Mouse (Mus musculus) intestine, embryonic 14.5 days (tissue): ENCODE results near the gene Inpp5a. TPM values are rescaled to one million over a fixed set of nuclear protein-coding genes. Genes with fewer than 3 reads are reported as not detected.
A peak's percentile ranks its signal among the peaks of the same experiment; 100 is the strongest.

Source experiments
- ATAC-seq: fragments of 200-750 bp; cut with Nextera tagmentation; replicated peaks from 2 replicates; pipeline ENCODE4 v1.8.0; 2017; ENCODE audit warnings: low read depth, moderate number of reproducible peaks, moderate TSS enrichment, moderate library complexity; ENCODE audit not compliant: low FRiP score, low TSS enrichment
- DNase-seq: peaks from one replicate; pipeline ENCODE4 v3.0.0-alpha.2; 2018; ENCODE audit warnings: low spot score
- H3K27ac ChIP-seq: fragments of 300-500 bp; sonication (generic); 2 replicates; pipeline ENCODE4 v1.5.1; 2014; ENCODE audit warnings: low read depth, mild to moderate bottlenecking, control low read depth
- H3K27me3 ChIP-seq: fragments of 300-500 bp; sonication (generic); replicated peaks from 2 replicates; pipeline ENCODE4 v1.6.1; 2014; ENCODE audit warnings: low read length, control low read depth; ENCODE audit not compliant: control insufficient read depth, insufficient read depth
- H3K36me3 ChIP-seq: fragments of 300-500 bp; sonication (generic); 2 replicates; pipeline ENCODE4 v1.6.1; 2014; ENCODE audit warnings: low read length, control low read depth; ENCODE audit not compliant: control insufficient read depth, insufficient read depth
- H3K4me1 ChIP-seq: fragments of 300-500 bp; sonication (generic); replicated peaks from 2 replicates; pipeline ENCODE4 v1.6.1; 2014; ENCODE audit warnings: low read length, control low read depth, mixed read lengths; ENCODE audit not compliant: control insufficient read depth, insufficient read depth
- H3K4me2 ChIP-seq: fragments of 300-500 bp; sonication (generic); 2 replicates; pipeline ENCODE4 v1.6.1; 2014; ENCODE audit warnings: low read length
- H3K4me3 ChIP-seq: fragments of 300-500 bp; sonication (generic); 2 replicates; pipeline ENCODE4 v1.5.1; 2014; ENCODE audit warnings: low read depth, low read length, control low read depth, mixed read lengths
- H3K9ac ChIP-seq: fragments of 300-500 bp; sonication (generic); 2 replicates; pipeline ENCODE4 v1.6.1; 2014; ENCODE audit warnings: mild to moderate bottlenecking, low read length
- H3K9me3 ChIP-seq: fragments of 300-500 bp; sonication (generic); 2 replicates; pipeline ENCODE4 v1.6.1; 2016; ENCODE audit warnings: low read length, control low read depth; ENCODE audit not compliant: control insufficient read depth
- WGBS: fragments of 180-500 bp; shearing (Covaris S2); extraction: QIAGEN DNeasy Blood & Tissue Kit; methylation state at CpG from one replicate; pipeline ENCODE4 v1.1.7; 2014; 5-methylcytosine and 5-hydroxymethylcytosine counted together
- polyA plus RNA-seq: library from polyadenylated mRNA; unstranded; fragments of >200 nt; fragmentation: Nextera tagmentation; extraction: Ambion mirVana; gene quantifications from 2 replicates; pipeline ENCODE4 v1.2.1, GENCODE M21; 2014

Inpp5a gene
- polyA plus RNA-seq, 1 experiment from 2014 or later, result 49.8 TPM

- 0 out of 2 replicates have a peak, but pooled peaks cover 3% of the 10 kb centered on the region for H3K36me3 ChIP-seq
- WGBS, result 82% methylated on average over 11 of the region's 11 CpGs
- H3K9ac ChIP-seq, result no peak overlapping the region
- no peaks in the 10 kb centered on the region for H3K9me3 ChIP-seq
- DNase-seq (no peak), ATAC-seq (no peak)
- peaks cover 19% of the 10 kb centered on the region for H3K4me1 ChIP-seq
- no peak overlapping the region for H3K4me2 ChIP-seq
- H3K27ac ChIP-seq, result no peak overlapping the region
- no peak overlapping the region for H3K4me3 ChIP-seq
- H3K27me3 ChIP-seq, result no peaks in the 10 kb centered on the region
These were observed 11.2 kb downstream of the Inpp5a start for GRCm38 (mm10) chr7:139399977-139400685.

- Histone ChIP-seq H3K36me3 (0 out of 2 replicates have a peak, but pooled peaks cover 6% of the 10 kb centered on the region), H3K9me3 (no peaks in the 10 kb centered on the region), H3K9ac (no peak overlapping the region), H3K4me1 (peaks cover 19% of the 10 kb centered on the region), H3K27me3 (no peaks in the 10 kb centered on the region), H3K4me3 (no peak overlapping the region), H3K4me2 (no peak overlapping the region), H3K27ac (no peak overlapping the region)
- WGBS, result 79% methylated on average over 3 of the region's 3 CpGs
- ATAC-seq, result no peak
- no peak for DNase-seq
These were observed 12.0 kb downstream of the Inpp5a start for GRCm38 (mm10) chr7:139400926-139401325.

GRCm38 (mm10) chr7:139401791-139402190, 12.9 kb downstream of the Inpp5a start:
- no peak overlapping the region for H3K4me3 ChIP-seq
- ATAC-seq (no peak), DNase-seq (no peak)
- no peaks in the 10 kb centered on the region for H3K9me3 ChIP-seq
- H3K4me2 ChIP-seq, result no peak overlapping the region
- peaks cover 19% of the 10 kb centered on the region for H3K4me1 ChIP-seq
- H3K36me3 ChIP-seq, result 0 out of 2 replicates have a peak, but pooled peaks cover 6% of the 10 kb centered on the region
- H3K9ac ChIP-seq, result no peak overlapping the region
- WGBS, result 83% methylated on average over 8 of the region's 8 CpGs
- H3K27ac ChIP-seq, result no peak overlapping the region
- H3K27me3 ChIP-seq, result no peaks in the 10 kb centered on the region

- Histone ChIP-seq H3K4me1 (peaks cover 14% of the 10 kb centered on the region), H3K27me3 (no peaks in the 10 kb centered on the region), H3K36me3 (0 out of 2 replicates have a peak, but pooled peaks cover 6% of the 10 kb centered on the region), H3K4me2 (no peak overlapping the region), H3K4me3 (no peak overlapping the region), H3K27ac (no peak overlapping the region), H3K9me3 (no peaks in the 10 kb centered on the region), H3K9ac (no peak overlapping the region)
- DNase-seq (no peak), ATAC-seq (no peak)
- 71% methylated on average over 4 of the region's 4 CpGs for WGBS
These were observed 13.8 kb downstream of the Inpp5a start for GRCm38 (mm10) chr7:139402721-139403120.

- Histone ChIP-seq H3K36me3 (0 out of 2 replicates have a peak, but pooled peaks cover 6% of the 10 kb centered on the region), H3K9me3 (no peaks in the 10 kb centered on the region), H3K27ac (no peak overlapping the region), H3K9ac (no peak overlapping the region), H3K27me3 (no peaks in the 10 kb centered on the region), H3K4me2 (no peak overlapping the region), H3K4me1 (peaks cover 13% of the 10 kb centered on the region), H3K4me3 (no peak overlapping the region)
- WGBS, result 88% methylated on average over 2 of the region's 2 CpGs
- no peak for DNase-seq
- no peak for ATAC-seq
These were observed 17.7 kb downstream of the Inpp5a start for GRCm38 (mm10) chr7:139406581-139406980.

- Histone ChIP-seq H3K9ac (no peak overlapping the region), H3K36me3 (0 out of 2 replicates have a peak, but pooled peaks cover 6% of the 10 kb centered on the region), H3K27me3 (no peaks in the 10 kb centered on the region), H3K27ac (no peak overlapping the region), H3K4me2 (no peak overlapping the region), H3K4me1 (peaks cover 25% of the 10 kb centered on the region), H3K4me3 (no peak overlapping the region), H3K9me3 (no peaks in the 10 kb centered on the region)
- DNase-seq (no peak), ATAC-seq (no peak)
These were observed 19.1 kb downstream of the Inpp5a start for GRCm38 (mm10) chr7:139407966-139408365.

GRCm38 (mm10) chr7:139409903-139410302, 21.0 kb downstream of the Inpp5a start:
- 82% methylated on average over 5 of the region's 5 CpGs for WGBS
- Histone ChIP-seq H3K36me3 (0 out of 2 replicates have a peak, but pooled peaks cover 5% of the 10 kb centered on the region), H3K4me3 (no peak overlapping the region), H3K4me2 (no peak overlapping the region), H3K27me3 (no peaks in the 10 kb centered on the region), H3K4me1 (peaks cover 41% of the 10 kb centered on the region), H3K9me3 (no peaks in the 10 kb centered on the region), H3K9ac (no peak overlapping the region), H3K27ac (no peak overlapping the region)
- DNase-seq (no peak), ATAC-seq (no peak)

- Histone ChIP-seq H3K9me3 (no peaks in the 10 kb centered on the region), H3K27me3 (no peaks in the 10 kb centered on the region), H3K4me2 (0 out of 2 replicates have a peak overlapping the region, but pooled peaks have one; percentile 12), H3K9ac (no peak overlapping the region), H3K36me3 (no peaks in the 10 kb centered on the region), H3K4me1 (peaks cover 48% of the 10 kb centered on the region), H3K4me3 (no peak overlapping the region), H3K27ac (peak overlapping the region; percentile 70)
- ATAC-seq (peak; percentile 52; the same call in 1 of the 2 replicates), DNase-seq (no peak)
- 19% methylated on average over 8 of the region's 8 CpGs for WGBS
These were observed 23.5 kb downstream of the Inpp5a start for GRCm38 (mm10) chr7:139412223-139412950.
